Mouse (Mus musculus): ENCODE measurements around the gene Olfr541. TPM values are rescaled to one million over a fixed set of nuclear protein-coding genes. Genes with fewer than 3 reads are reported as not detected.

The Olfr541 gene
- polyA plus RNA-seq, 1 experiment: not detected

- WGBS: 66% methylated on average over 6 of the region's 6 CpGs
- no peak overlapping the region for H3K27ac ChIP-seq (ENCODE audit: insufficient read depth, low read depth, low read length)
- no peaks in the 10 kb centered on the region for H3K4me1 ChIP-seq (ENCODE audit: control insufficient read depth, insufficient read depth, insufficient read length, low read length)
- TF ChIP-seq POLR2A (IDR thresholded peaks at IDR 0.05; ENCODE audit: low read depth, low read length) (no peak), CTCF (IDR thresholded peaks at IDR 0.05; ENCODE audit: extremely low read depth, insufficient read length, insufficient replicate concordance, low read depth, low read length) (no peak)
- H3K4me3 ChIP-seq (ENCODE audit: low read depth, low read length): no peak overlapping the region
- no peaks in the 10 kb centered on the region for H3K36me3 ChIP-seq (ENCODE audit: control insufficient read depth, insufficient read depth, low read length)
- H3K27me3 ChIP-seq (ENCODE audit: control insufficient read depth, insufficient read depth, low read length): no peaks in the 10 kb centered on the region
These were observed 10.6 kb downstream of the Olfr541 start for GRCm38 (mm10) chr7:140707536-140708284.

- no peaks in the 10 kb centered on the region for H3K27me3 ChIP-seq (ENCODE audit: control insufficient read depth, insufficient read depth, low read length)
- H3K36me3 ChIP-seq (ENCODE audit: control insufficient read depth, insufficient read depth, low read length): no peaks in the 10 kb centered on the region
- no peaks in the 10 kb centered on the region; the same call in 1 of the 2 replicates for H3K4me1 ChIP-seq (ENCODE audit: control insufficient read depth, insufficient read depth, insufficient read length, low read length)
- TF ChIP-seq POLR2A (IDR thresholded peaks at IDR 0.05; ENCODE audit: low read depth, low read length): no peak
- TF ChIP-seq CTCF (IDR thresholded peaks at IDR 0.05; ENCODE audit: extremely low read depth, insufficient read length, insufficient replicate concordance, low read depth, low read length): no peak
- H3K4me3 ChIP-seq (ENCODE audit: low read depth, low read length): no peak overlapping the region
- no peak overlapping the region for H3K27ac ChIP-seq (ENCODE audit: insufficient read depth, low read depth, low read length)
- WGBS: 77% methylated on average over 7 of the region's 7 CpGs
These were observed 20.3 kb downstream of the Olfr541 start for GRCm38 (mm10) chr7:140717155-140718055.

- TF ChIP-seq CTCF (IDR thresholded peaks at IDR 0.05; ENCODE audit: extremely low read depth, insufficient read length, insufficient replicate concordance, low read depth, low read length) (no peak), POLR2A (IDR thresholded peaks at IDR 0.05; ENCODE audit: low read depth, low read length) (no peak)
- no peak overlapping the region for H3K4me3 ChIP-seq (ENCODE audit: low read depth, low read length)
- no peak overlapping the region for H3K27ac ChIP-seq (ENCODE audit: insufficient read depth, low read depth, low read length)
- no peaks in the 10 kb centered on the region; the same call in 1 of the 2 replicates for H3K4me1 ChIP-seq (ENCODE audit: control insufficient read depth, insufficient read depth, insufficient read length, low read length)
- no peaks in the 10 kb centered on the region for H3K27me3 ChIP-seq (ENCODE audit: control insufficient read depth, insufficient read depth, low read length)
- 29% methylated on average over 6 of the region's 6 CpGs for WGBS
- H3K36me3 ChIP-seq (ENCODE audit: control insufficient read depth, insufficient read depth, low read length): no peaks in the 10 kb centered on the region
These were observed 24.0 kb downstream of the Olfr541 start for GRCm38 (mm10) chr7:140721095-140721494.

GRCm38 (mm10) chr7:140725558-140725957, 28.5 kb downstream of the Olfr541 start:
- Histone ChIP-seq H3K27ac (ENCODE audit: insufficient read depth, low read depth, low read length) (no peak overlapping the region), H3K27me3 (ENCODE audit: control insufficient read depth, insufficient read depth, low read length) (no peaks in the 10 kb centered on the region), H3K4me3 (ENCODE audit: low read depth, low read length) (no peak overlapping the region), H3K4me1 (ENCODE audit: control insufficient read depth, insufficient read depth, insufficient read length, low read length) (no peaks in the 10 kb centered on the region; the same call in 1 of the 2 replicates), H3K36me3 (ENCODE audit: control insufficient read depth, insufficient read depth, low read length) (no peaks in the 10 kb centered on the region)
- TF ChIP-seq CTCF (IDR thresholded peaks at IDR 0.05; ENCODE audit: extremely low read depth, insufficient read length, insufficient replicate concordance, low read depth, low read length): no peak

GRCm38 (mm10) chr7:140733162-140733561, 36.1 kb downstream of the Olfr541 start:
- WGBS: 74% methylated on average over 2 of the region's 2 CpGs
- H3K36me3 ChIP-seq (ENCODE audit: control insufficient read depth, insufficient read depth, low read length): no peaks in the 10 kb centered on the region
- H3K4me3 ChIP-seq (ENCODE audit: low read depth, low read length): no peak overlapping the region
- H3K4me1 ChIP-seq (ENCODE audit: control insufficient read depth, insufficient read depth, insufficient read length, low read length): no peaks in the 10 kb centered on the region
- no peaks in the 10 kb centered on the region for H3K27me3 ChIP-seq (ENCODE audit: control insufficient read depth, insufficient read depth, low read length)
- H3K27ac ChIP-seq (ENCODE audit: insufficient read depth, low read depth, low read length): no peak overlapping the region
- no peak for TF ChIP-seq CTCF (IDR thresholded peaks at IDR 0.05; ENCODE audit: extremely low read depth, insufficient read length, insufficient replicate concordance, low read depth, low read length)
- no peak for TF ChIP-seq POLR2A (IDR thresholded peaks at IDR 0.05; ENCODE audit: low read depth, low read length)

- 83% methylated on average over 3 of the region's 3 CpGs for WGBS
- no peak overlapping the region for H3K27ac ChIP-seq (ENCODE audit: insufficient read depth, low read depth, low read length)
These were observed 50.3 kb downstream of the Olfr541 start for GRCm38 (mm10) chr7:140747402-140747801.

More at GRCm38 (mm10) chr7:140747402-140747801, 50.3 kb downstream of the Olfr541 start:
- no peak overlapping the region for H3K4me3 ChIP-seq (ENCODE audit: low read depth, low read length)
- no peaks in the 10 kb centered on the region for H3K4me1 ChIP-seq (ENCODE audit: control insufficient read depth, insufficient read depth, insufficient read length, low read length)
- no peaks in the 10 kb centered on the region for H3K27me3 ChIP-seq (ENCODE audit: control insufficient read depth, insufficient read depth, low read length)
- no peak for TF ChIP-seq POLR2A (IDR thresholded peaks at IDR 0.05; ENCODE audit: low read depth, low read length)
- TF ChIP-seq CTCF (IDR thresholded peaks at IDR 0.05; ENCODE audit: extremely low read depth, insufficient read length, insufficient replicate concordance, low read depth, low read length): no peak
- no peaks in the 10 kb centered on the region for H3K36me3 ChIP-seq (ENCODE audit: control insufficient read depth, insufficient read depth, low read length)

Data from small intestine, adult 2 months (tissue).